Mouse (Mus musculus): Measurements from ENCODE around the gene Atrip. TPM values are rescaled to one million over a fixed set of nuclear protein-coding genes. Genes with fewer than 3 reads are reported as not detected.

Atrip gene
- polyA plus RNA-seq, 1 experiment from 2014 or later = 26.8 TPM

- peak within 1 kb of the TSS; percentile 74 for H3K4me3 ChIP-seq
- no peaks in the 10 kb centered on the region for H3K9me3 ChIP-seq
- under 1% methylated on average over 40 of the region's 40 CpGs for WGBS
- no peaks in the 10 kb centered on the region for H3K27me3 ChIP-seq (ENCODE audit: insufficient read depth, poor library complexity, severe bottlenecking)
- peaks cover 42% of the 10 kb centered on the region for H3K4me1 ChIP-seq
- no peaks in the 10 kb centered on the region for H3K36me3 ChIP-seq
- peak; percentile 92 for DNase-seq (ENCODE audit: low spot score)
- H3K27ac ChIP-seq = peak within 1 kb of the TSS; percentile 90
These were observed 35.6 kb downstream of the Atrip start, which contains the start of gene Shisa5 for GRCm38 (mm10) chr9:109038086-109038895. Gene Shisa5 (plus strand): TSS chr9:109038565.

GRCm38 (mm10) chr9:109032435-109032834 lies 41.5 kb downstream of the Atrip start:
- H3K36me3 ChIP-seq = no peaks in the 10 kb centered on the region
- no peaks in the 10 kb centered on the region for H3K9me3 ChIP-seq
- no peaks in the 10 kb centered on the region for H3K27me3 ChIP-seq (ENCODE audit: insufficient read depth, poor library complexity, severe bottlenecking)
- H3K4me3 ChIP-seq = no peak overlapping the region
- peaks cover 9% of the 10 kb centered on the region for H3K4me1 ChIP-seq
- 78% methylated on average over 6 of the region's 6 CpGs for WGBS
- no peak overlapping the region for H3K27ac ChIP-seq
- DNase-seq (ENCODE audit: low spot score) = no peak

GRCm38 (mm10) chr9:109031686-109032085 lies 42.2 kb downstream of the Atrip start:
- Histone ChIP-seq H3K27me3 (ENCODE audit: insufficient read depth, poor library complexity, severe bottlenecking) (no peaks in the 10 kb centered on the region), H3K27ac (no peak overlapping the region), H3K4me3 (no peak overlapping the region), H3K4me1 (peaks cover 10% of the 10 kb centered on the region), H3K9me3 (no peaks in the 10 kb centered on the region), H3K36me3 (no peaks in the 10 kb centered on the region)
- no peak for DNase-seq (ENCODE audit: low spot score)
- WGBS = 77% methylated on average over 8 of the region's 8 CpGs

- 89% methylated on average over 7 of the region's 7 CpGs for WGBS
- Histone ChIP-seq H3K27me3 (ENCODE audit: insufficient read depth, poor library complexity, severe bottlenecking) (no peaks in the 10 kb centered on the region), H3K4me3 (no peak overlapping the region), H3K27ac (no peak overlapping the region), H3K9me3 (no peaks in the 10 kb centered on the region), H3K4me1 (peaks cover 10% of the 10 kb centered on the region), H3K36me3 (no peaks in the 10 kb centered on the region)
- DNase-seq (ENCODE audit: low spot score) = no peak
These were observed 42.9 kb downstream of the Atrip start for GRCm38 (mm10) chr9:109031001-109031400.

- H3K9me3 ChIP-seq = no peaks in the 10 kb centered on the region
- no peaks in the 10 kb centered on the region for H3K36me3 ChIP-seq
- H3K4me3 ChIP-seq = no peak overlapping the region
- H3K4me1 ChIP-seq = peaks cover 10% of the 10 kb centered on the region
- DNase-seq (ENCODE audit: low spot score) = no peak
- 72% methylated on average over 3 of the region's 3 CpGs for WGBS
- no peak overlapping the region for H3K27ac ChIP-seq
- no peaks in the 10 kb centered on the region for H3K27me3 ChIP-seq (ENCODE audit: insufficient read depth, poor library complexity, severe bottlenecking)
These were observed 43.6 kb downstream of the Atrip start for GRCm38 (mm10) chr9:109030312-109030711.

GRCm38 (mm10) chr9:109028919-109029318 lies 45.0 kb downstream of the Atrip start:
- H3K27ac ChIP-seq = 0 out of 2 replicates have a peak overlapping the region, but pooled peaks have one; percentile 6
- no peaks in the 10 kb centered on the region for H3K36me3 ChIP-seq
- H3K27me3 ChIP-seq (ENCODE audit: insufficient read depth, poor library complexity, severe bottlenecking) = no peaks in the 10 kb centered on the region
- WGBS = 81% methylated on average over 5 of the region's 5 CpGs
- H3K9me3 ChIP-seq = no peaks in the 10 kb centered on the region
- H3K4me3 ChIP-seq = no peak overlapping the region
- no peak for DNase-seq (ENCODE audit: low spot score)
- peaks cover 10% of the 10 kb centered on the region for H3K4me1 ChIP-seq

- H3K4me3 ChIP-seq = no peak overlapping the region
- no peaks in the 10 kb centered on the region for H3K27me3 ChIP-seq (ENCODE audit: insufficient read depth, poor library complexity, severe bottlenecking)
- no peaks in the 10 kb centered on the region for H3K36me3 ChIP-seq
- no peak for DNase-seq (ENCODE audit: low spot score)
- H3K4me1 ChIP-seq = peaks cover 10% of the 10 kb centered on the region
- H3K27ac ChIP-seq = 0 out of 2 replicates have a peak overlapping the region, but pooled peaks have one; percentile 6
- 79% methylated on average over 3 of the region's 3 CpGs for WGBS
- H3K9me3 ChIP-seq = no peaks in the 10 kb centered on the region
These were observed 45.5 kb downstream of the Atrip start for GRCm38 (mm10) chr9:109028421-109028820.

GRCm38 (mm10) chr9:109027521-109027920 lies 46.4 kb downstream of the Atrip start:
- peaks cover 10% of the 10 kb centered on the region for H3K4me1 ChIP-seq
- no peaks in the 10 kb centered on the region for H3K9me3 ChIP-seq
- no peaks in the 10 kb centered on the region for H3K27me3 ChIP-seq (ENCODE audit: insufficient read depth, poor library complexity, severe bottlenecking)
- no peak overlapping the region for H3K27ac ChIP-seq
- no peaks in the 10 kb centered on the region for H3K36me3 ChIP-seq
- 74% methylated on average over 8 of the region's 8 CpGs for WGBS
- H3K4me3 ChIP-seq = no peak overlapping the region
- DNase-seq (ENCODE audit: low spot score) = no peak

GRCm38 (mm10) chr9:109022866-109023685 lies 50.8 kb downstream of the Atrip start:
- no peak for DNase-seq (ENCODE audit: low spot score)
- Histone ChIP-seq H3K27ac (no peak overlapping the region), H3K4me1 (peaks cover 3% of the 10 kb centered on the region; the same call in 1 of the 2 replicates), H3K27me3 (ENCODE audit: insufficient read depth, poor library complexity, severe bottlenecking) (no peaks in the 10 kb centered on the region), H3K4me3 (no peak overlapping the region), H3K9me3 (no peaks in the 10 kb centered on the region), H3K36me3 (no peaks in the 10 kb centered on the region)
- 88% methylated on average over 17 of the region's 17 CpGs for WGBS

- no peaks in the 10 kb centered on the region for H3K9me3 ChIP-seq
- H3K27me3 ChIP-seq (ENCODE audit: insufficient read depth, poor library complexity, severe bottlenecking) = no peaks in the 10 kb centered on the region
- H3K4me1 ChIP-seq = peaks cover 8% of the 10 kb centered on the region
- 75% methylated on average over 4 of the region's 4 CpGs for WGBS
- no peak overlapping the region for H3K4me3 ChIP-seq
- no peaks in the 10 kb centered on the region for H3K36me3 ChIP-seq
- DNase-seq (ENCODE audit: low spot score) = no peak
- H3K27ac ChIP-seq = no peak overlapping the region
These were observed 52.5 kb downstream of the Atrip start for GRCm38 (mm10) chr9:109021428-109021827.

- Histone ChIP-seq H3K4me3 (no peak overlapping the region), H3K27me3 (ENCODE audit: insufficient read depth, poor library complexity, severe bottlenecking) (no peaks in the 10 kb centered on the region), H3K27ac (no peak overlapping the region), H3K4me1 (peaks cover 21% of the 10 kb centered on the region), H3K9me3 (no peaks in the 10 kb centered on the region), H3K36me3 (peaks cover 4% of the 10 kb centered on the region; the same call in 1 of the 2 replicates)
- 34% methylated on average over 11 of the region's 11 CpGs for WGBS
- no peak for DNase-seq (ENCODE audit: low spot score)
These were observed 56.8 kb downstream of the Atrip start for GRCm38 (mm10) chr9:109016973-109017604.

- no peak overlapping the region for H3K4me3 ChIP-seq
- no peak for DNase-seq (ENCODE audit: low spot score)
- H3K9me3 ChIP-seq = no peaks in the 10 kb centered on the region
- H3K27me3 ChIP-seq (ENCODE audit: insufficient read depth, poor library complexity, severe bottlenecking) = no peaks in the 10 kb centered on the region
- H3K27ac ChIP-seq = no peak overlapping the region
- H3K4me1 ChIP-seq = peaks cover 23% of the 10 kb centered on the region
- H3K36me3 ChIP-seq = peaks cover 4% of the 10 kb centered on the region; the same call in 1 of the 2 replicates
- 48% methylated on average over 8 of the region's 8 CpGs for WGBS
These were observed 58.5 kb downstream of the Atrip start for GRCm38 (mm10) chr9:109015397-109015796.

Data from heart, embryonic 10.5 days (tissue).